Mouse (Mus musculus) midbrain, embryonic 11.5 days (tissue): ENCODE measurements around the gene Slfn14. TPM values are rescaled to one million over a fixed set of nuclear protein-coding genes. Genes with fewer than 3 reads are reported as not detected.
A peak's percentile ranks its signal among the peaks of the same experiment; 100 is the strongest.
"Not testable (repeated sequence)": the region's sequence is repeated elsewhere in the genome, so short reads cannot be mapped to it uniquely, and the experiment has no call there.

ENCODE experiments used
- ATAC-seq: fragments of 200-750 bp; cut with Nextera tagmentation; 2 replicates; pipeline ENCODE4 v1.8.0; 2017; ENCODE audit warnings: moderate TSS enrichment, moderate library complexity; ENCODE audit not compliant: low FRiP score
- DNase-seq: peaks from one replicate; pipeline ENCODE4 v3.0.0; 2015; ENCODE audit warnings: low spot score; ENCODE audit errors: missing footprints
- H3K27ac ChIP-seq: fragments of 300-500 bp; sonication (generic); 2 replicates; pipeline ENCODE4 v1.5.1; 2014; ENCODE audit warnings: low read depth, low read length
- H3K27me3 ChIP-seq: fragments of 300-500 bp; sonication (generic); 2 replicates; pipeline ENCODE4 v1.6.1; 2014; ENCODE audit warnings: mild to moderate bottlenecking, low read length, moderate library complexity, mixed read lengths; ENCODE audit not compliant: control insufficient read depth, insufficient read depth
- H3K36me3 ChIP-seq: fragments of 300-500 bp; sonication (generic); 2 replicates; pipeline ENCODE4 v1.6.1; 2014; ENCODE audit warnings: mild to moderate bottlenecking, low read length, moderate library complexity, mixed read lengths; ENCODE audit not compliant: control insufficient read depth, insufficient read depth
- H3K4me1 ChIP-seq: fragments of 300-500 bp; sonication (generic); 2 replicates; pipeline ENCODE4 v1.6.1; 2014; ENCODE audit warnings: low read length; ENCODE audit not compliant: control insufficient read depth, insufficient read depth
- H3K4me2 ChIP-seq: fragments of 300-500 bp; sonication (generic); 2 replicates; pipeline ENCODE4 v1.6.1; 2014; ENCODE audit warnings: mild to moderate bottlenecking, moderate library complexity
- H3K4me3 ChIP-seq: fragments of 300-500 bp; sonication (generic); 2 replicates; pipeline ENCODE4 v1.5.1; 2014; ENCODE audit warnings: low read depth, low read length
- H3K9ac ChIP-seq: fragments of 300-500 bp; sonication (generic); 2 replicates; pipeline ENCODE4 v1.6.1; 2014; ENCODE audit warnings: low read length
- H3K9me3 ChIP-seq: fragments of 300-500 bp; sonication (generic); 2 replicates; pipeline ENCODE4 v1.6.1; 2016; ENCODE audit warnings: low read length; ENCODE audit not compliant: control insufficient read depth
- WGBS: fragments of 180-500 bp; shearing (Covaris S2); extraction: QIAGEN DNeasy Blood & Tissue Kit; methylation state at CpG from one replicate; pipeline ENCODE4 v1.1.7; 2014; 5-methylcytosine and 5-hydroxymethylcytosine counted together
- polyA plus RNA-seq: library from polyadenylated mRNA; unstranded; fragments of >200 nt; fragmentation: Nextera tagmentation; extraction: Ambion mirVana; gene quantifications from 2 replicates; pipeline ENCODE4 v1.2.1, GENCODE M21; 2014

Slfn14 gene
- 0.79 and 0.88 TPM in 2 replicates for polyA plus RNA-seq

GRCm38 (mm10) chr11:83286566-83286965 is at the start of gene Slfn14:
Gene Slfn14 (minus strand): TSS chr11:83286726.
- Histone ChIP-seq H3K9me3 (no peaks in the 10 kb centered on the region), H3K4me3 (no peak within 1 kb of the TSS), H3K27ac (no peak within 1 kb of the TSS), H3K36me3 (no peaks in the 10 kb centered on the region), H3K4me2 (no peak within 1 kb of the TSS), H3K9ac (no peak within 1 kb of the TSS), H3K27me3 (no peaks in the 10 kb centered on the region), H3K4me1 (peaks cover 3% of the 10 kb centered on the region; the same call in 1 of the 2 replicates)
- ATAC-seq (no peak), DNase-seq (no peak)
- 78% methylated on average over 1 of the region's 1 CpGs for WGBS

DNA sequence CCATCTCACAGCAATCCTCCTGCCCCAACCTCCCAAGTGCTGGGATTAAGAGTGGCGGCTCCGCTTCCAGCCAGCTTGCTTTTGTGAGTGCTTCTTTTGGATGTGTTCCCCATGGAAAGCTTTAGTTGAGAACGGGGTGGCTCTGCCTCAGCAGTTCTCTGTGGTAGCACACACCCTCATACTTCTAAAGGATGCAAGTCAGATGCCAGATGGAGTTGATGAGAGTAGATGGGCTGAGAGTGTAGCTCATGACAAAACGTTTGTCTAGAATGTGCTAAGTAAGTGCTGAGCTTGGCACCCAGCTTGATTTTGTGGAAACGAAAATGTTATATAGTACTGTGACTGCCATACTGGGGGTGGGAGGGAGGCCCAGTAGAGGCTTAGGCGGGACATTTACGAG is 49.3 kb upstream of the Slfn14 start:
- Histone ChIP-seq H3K27me3 (no peaks in the 10 kb centered on the region), H3K4me3 (no peak overlapping the region), H3K27ac (no peak overlapping the region), H3K9me3 (no peaks in the 10 kb centered on the region), H3K36me3 (peaks cover 12% of the 10 kb centered on the region; the same call in 1 of the 2 replicates), H3K4me2 (no peak overlapping the region), H3K4me1 (no peaks in the 10 kb centered on the region), H3K9ac (no peak overlapping the region)
- DNase-seq (peak; percentile 54), ATAC-seq (no peak)
- WGBS: 91% methylated on average over 7 of the region's 7 CpGs

DNA sequence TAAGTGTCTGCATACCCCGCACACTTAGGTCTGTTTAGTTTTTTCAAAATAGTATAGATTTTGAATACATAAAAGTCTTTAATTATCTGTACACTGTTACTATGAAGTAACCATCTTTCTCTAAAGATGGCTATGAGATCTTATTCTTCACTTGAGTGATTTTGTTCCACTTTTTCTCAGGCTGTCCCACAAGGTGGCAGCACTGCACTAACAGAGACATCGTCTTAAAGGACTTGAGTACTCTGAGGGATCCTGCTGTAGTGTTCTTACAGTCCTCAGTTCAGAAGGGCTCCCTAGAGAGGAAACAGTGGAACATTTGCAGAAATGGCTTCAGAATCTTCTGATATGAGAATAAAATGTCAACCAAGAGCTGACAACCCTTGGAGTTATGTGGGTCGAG is 40.9 kb upstream of the Slfn14 start:
- no peak overlapping the region for H3K4me3 ChIP-seq
- ATAC-seq (no peak), DNase-seq (peak; percentile 90)
- no peak overlapping the region for H3K4me2 ChIP-seq
- H3K4me1 ChIP-seq: no peaks in the 10 kb centered on the region
- no peaks in the 10 kb centered on the region for H3K27me3 ChIP-seq
- no peak overlapping the region for H3K9ac ChIP-seq
- peaks cover 3% of the 10 kb centered on the region; the same call in 1 of the 2 replicates for H3K36me3 ChIP-seq
- WGBS: 59% methylated on average over 3 of the region's 3 CpGs
- H3K27ac ChIP-seq: no peak overlapping the region
- no peaks in the 10 kb centered on the region for H3K9me3 ChIP-seq

GRCm38 (mm10) chr11:83326692-83327091 is 40.2 kb upstream of the Slfn14 start:
- DNase-seq, H3K4me3 ChIP-seq, H3K9ac ChIP-seq, H3K27ac ChIP-seq, H3K9me3 ChIP-seq, H3K4me1 ChIP-seq, H3K4me2 ChIP-seq, ATAC-seq, H3K27me3 ChIP-seq, H3K36me3 ChIP-seq: not testable (repeated sequence)
- WGBS: 92% methylated on average over 3 of the region's 3 CpGs

DNA sequence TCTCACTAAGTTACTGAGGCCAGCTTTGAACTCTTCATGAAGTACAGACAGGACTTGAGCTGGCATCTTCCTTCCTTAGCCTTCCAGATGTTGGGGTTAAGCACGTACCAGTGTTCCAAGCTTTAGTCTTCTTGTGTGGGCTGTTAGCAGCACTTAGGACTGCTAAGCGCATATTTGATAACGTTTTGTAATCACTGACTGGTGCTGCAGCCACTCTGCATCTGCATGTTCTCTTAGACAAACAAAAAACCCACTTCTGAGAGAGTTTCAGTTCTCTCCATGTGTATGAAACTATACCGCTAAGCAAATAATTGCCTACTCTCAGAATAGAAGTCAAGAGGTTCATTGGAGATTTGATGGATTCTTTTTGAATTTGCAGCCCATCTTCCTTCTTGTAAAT is 32.5 kb upstream of the Slfn14 start:
- Histone ChIP-seq H3K4me1 (no peaks in the 10 kb centered on the region), H3K36me3 (peaks cover 7% of the 10 kb centered on the region), H3K4me2 (no peak overlapping the region), H3K9ac (no peak overlapping the region), H3K27ac (no peak overlapping the region), H3K9me3 (no peaks in the 10 kb centered on the region), H3K27me3 (no peaks in the 10 kb centered on the region), H3K4me3 (no peak overlapping the region)
- WGBS: 88% methylated on average over 4 of the region's 4 CpGs
- ATAC-seq (no peak), DNase-seq (no peak)

DNA sequence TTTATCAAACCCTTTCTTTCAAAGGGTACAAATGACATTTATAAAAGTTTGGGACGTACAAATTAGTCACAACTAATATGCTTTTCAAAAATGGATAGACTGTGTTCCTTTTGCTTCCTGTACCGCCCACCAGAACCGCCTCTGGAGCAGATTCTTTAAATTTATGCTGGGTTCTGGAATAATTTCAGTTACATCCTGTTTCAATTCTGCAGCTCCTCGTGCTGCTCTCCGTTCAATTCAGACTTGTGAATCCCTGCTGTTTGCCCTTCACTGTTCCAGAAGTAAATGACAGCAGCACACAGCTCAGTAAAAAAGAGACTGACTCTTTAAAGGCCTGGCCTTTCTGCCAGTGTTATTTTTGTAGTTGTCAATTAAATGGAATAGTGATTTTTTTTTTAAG is 25.9 kb upstream of the Slfn14 start:
- Histone ChIP-seq H3K36me3 (peaks cover 3% of the 10 kb centered on the region; the same call in 1 of the 2 replicates), H3K27ac (no peak overlapping the region), H3K27me3 (no peaks in the 10 kb centered on the region), H3K9me3 (no peaks in the 10 kb centered on the region), H3K4me3 (no peak overlapping the region), H3K4me1 (no peaks in the 10 kb centered on the region), H3K4me2 (no peak overlapping the region), H3K9ac (no peak overlapping the region)
- ATAC-seq (no peak), DNase-seq (peak; percentile 31)
- WGBS: 87% methylated on average over 5 of the region's 5 CpGs

DNA sequence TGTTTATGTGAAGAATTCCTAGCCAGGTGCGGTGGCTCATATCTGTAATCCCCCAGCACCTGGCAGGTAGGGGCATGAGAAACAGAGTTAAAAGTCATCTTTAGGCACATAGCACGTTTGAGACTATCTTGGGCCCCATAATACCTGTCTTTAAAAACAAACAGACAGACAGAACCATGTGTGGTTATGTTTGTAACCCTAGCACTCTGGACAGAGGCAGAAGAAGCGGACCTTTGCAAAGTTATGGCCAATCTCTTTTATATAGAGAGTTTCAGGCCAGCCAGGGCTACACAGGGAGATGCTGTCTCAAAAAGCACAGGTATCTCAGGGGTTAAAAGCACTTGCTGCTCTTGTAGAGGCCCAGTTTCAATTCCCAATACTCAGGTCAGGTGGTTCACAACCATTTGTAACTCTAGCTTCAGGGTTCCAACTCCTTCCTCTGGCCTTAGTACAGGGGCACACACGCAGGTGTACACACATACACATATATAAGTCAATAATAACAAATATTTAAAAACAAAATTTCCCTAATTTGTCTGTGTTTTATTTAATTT is 20.3 kb upstream of the Slfn14 start:
- no peak overlapping the region for H3K4me3 ChIP-seq
- H3K4me1 ChIP-seq: peaks cover 9% of the 10 kb centered on the region
- no peak overlapping the region for H3K4me2 ChIP-seq
- no peak for ATAC-seq
- H3K27ac ChIP-seq: no peak overlapping the region
- H3K36me3 ChIP-seq: 0 out of 2 replicates have a peak, but pooled peaks cover 3% of the 10 kb centered on the region
- no peak overlapping the region for H3K9ac ChIP-seq
- 81% methylated on average over 4 of the region's 4 CpGs for WGBS
- no peaks in the 10 kb centered on the region for H3K27me3 ChIP-seq
- H3K9me3 ChIP-seq: no peaks in the 10 kb centered on the region
- peak; percentile 45 for DNase-seq

DNA sequence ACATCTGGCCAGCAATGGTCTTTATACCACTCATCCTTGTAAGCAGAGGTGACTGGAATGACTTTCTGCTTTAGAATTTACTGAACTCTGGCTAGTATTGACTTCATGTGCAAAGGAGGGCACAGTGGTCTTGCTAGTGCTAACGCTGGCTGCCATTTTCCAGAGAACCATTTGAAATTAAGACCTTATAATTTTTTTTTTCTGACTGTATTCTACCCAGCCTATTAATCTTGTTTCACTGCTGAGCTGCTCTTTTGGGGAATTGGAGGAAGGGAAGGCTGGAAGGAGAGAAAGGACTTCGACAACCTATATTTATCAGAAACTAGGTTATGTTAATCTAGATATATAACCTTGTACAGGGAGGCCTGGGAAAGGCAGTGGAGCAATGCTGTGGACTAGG is 18.0 kb upstream of the Slfn14 start:
- H3K27ac ChIP-seq: no peak overlapping the region
- no peak overlapping the region for H3K4me2 ChIP-seq
- peak overlapping the region; percentile 12; the same call in 1 of the 2 replicates for H3K9ac ChIP-seq
- DNase-seq (peak; percentile 80), ATAC-seq (no peak)
- 93% methylated on average over 2 of the region's 2 CpGs for WGBS
- H3K27me3 ChIP-seq: no peaks in the 10 kb centered on the region
- no peak overlapping the region for H3K4me3 ChIP-seq
- H3K9me3 ChIP-seq: no peaks in the 10 kb centered on the region
- H3K4me1 ChIP-seq: peaks cover 9% of the 10 kb centered on the region
- H3K36me3 ChIP-seq: 0 out of 2 replicates have a peak, but pooled peaks cover 3% of the 10 kb centered on the region

DNA sequence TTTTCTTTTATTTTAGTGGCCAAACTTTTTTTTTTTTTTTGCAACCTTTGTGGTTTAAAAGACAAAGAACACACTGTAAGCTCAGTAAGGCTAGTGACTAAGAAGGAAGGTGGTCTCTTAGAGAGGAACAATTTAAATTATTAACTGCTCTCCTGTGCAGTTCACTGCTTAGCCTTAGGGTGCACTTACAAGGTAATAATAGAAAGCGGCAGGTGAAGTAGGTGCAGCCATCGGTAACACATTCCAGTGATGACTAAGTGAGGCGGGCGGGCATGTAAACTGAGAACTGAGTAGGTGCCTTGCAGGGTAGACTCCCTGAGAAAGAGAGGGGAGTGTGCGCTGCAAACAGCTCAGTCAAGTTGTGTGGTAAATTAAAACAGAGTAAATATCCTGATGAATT is 17.2 kb upstream of the Slfn14 start:
- peaks cover 9% of the 10 kb centered on the region for H3K4me1 ChIP-seq
- DNase-seq (peak; percentile 77), ATAC-seq (no peak)
- H3K9me3 ChIP-seq: no peaks in the 10 kb centered on the region
- peak overlapping the region; percentile 91; the same call in 1 of the 2 replicates for H3K4me3 ChIP-seq
- no peak overlapping the region for H3K27ac ChIP-seq
- H3K9ac ChIP-seq: peak overlapping the region; percentile 47
- peak overlapping the region; percentile 64 for H3K4me2 ChIP-seq
- 82% methylated on average over 5 of the region's 5 CpGs for WGBS
- 0 out of 2 replicates have a peak, but pooled peaks cover 3% of the 10 kb centered on the region for H3K36me3 ChIP-seq
- H3K27me3 ChIP-seq: no peaks in the 10 kb centered on the region
